Mouse (Mus musculus) colon, adult 2 months (tissue): ENCODE data around the gene Svs5. TPM values are rescaled to one million over a fixed set of nuclear protein-coding genes. Genes with fewer than 3 reads are reported as not detected.

Experiments used
- polyA plus RNA-seq: library from polyadenylated mRNA; depleted of rRNA; stranded (reverse); fragments of >200 nt; gene quantifications from 2 replicates; pipeline ENCODE4 v1.2.3, GENCODE M21; 2012; rRNA removed

Gene Svs5
- not detected in 2 replicates for polyA plus RNA-seq

GRCm38 (mm10) chr2:164332440-164332839 is at the start of gene Svs5:
Gene Svs5, plus strand, starts transcription at chr2:164332740.

DNA sequence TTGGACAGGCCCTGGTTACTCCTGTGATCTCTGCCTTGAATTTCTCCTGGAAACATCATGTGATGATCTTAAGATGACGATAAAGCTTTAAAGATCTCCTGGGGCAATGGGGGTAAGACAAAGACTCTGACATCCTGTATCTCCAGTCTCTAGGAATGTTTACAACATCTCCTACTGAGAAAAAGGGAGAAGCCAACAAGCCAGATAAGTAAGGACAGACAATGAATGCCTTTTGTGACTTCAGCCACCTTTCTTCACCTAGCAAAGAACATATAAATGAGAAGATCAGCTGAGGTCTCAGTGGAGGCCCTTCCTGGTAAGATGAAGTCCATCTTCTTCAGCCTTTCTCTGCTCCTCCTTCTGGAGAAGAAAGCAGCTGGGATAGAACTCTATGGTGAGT is 43.6 kb upstream of the Svs5 start, which contains the start of gene Svs3a:
Gene Svs3a (plus strand): TSS at position 301 of the 400 bp plus-strand sequence.

GRCm38 (mm10) chr2:164316451-164316850 is 16.1 kb upstream of the Svs5 start, which contains the start of gene Svs6:
Gene Svs6, plus strand, starts transcription at chr2:164316751.

Other genes starting within 250 kb of the Svs5 start
- 2.1 and 3.0 TPM in 2 replicates for gene Kcns1, start 161.6 kb upstream of the Svs5 start, polyA plus RNA-seq
- gene Wfdc5, start 150.0 kb upstream of the Svs5 start, polyA plus RNA-seq = not detected in 2 replicates
- gene Wfdc12, start 142.1 kb upstream of the Svs5 start, polyA plus RNA-seq = not detected in 2 replicates
- gene Wfdc15a, start 132.6 kb upstream of the Svs5 start, polyA plus RNA-seq = not detected in 2 replicates
- gene Wfdc15b, start 111.1 kb upstream of the Svs5 start, polyA plus RNA-seq = not detected in 2 replicates
- not detected in 2 replicates for gene Svs2, start 94.3 kb upstream of the Svs5 start, polyA plus RNA-seq
- gene Svs3b, start 76.1 kb upstream of the Svs5 start, polyA plus RNA-seq = not detected in 2 replicates
- gene Svs4, start 54.3 kb upstream of the Svs5 start, polyA plus RNA-seq = not detected in 2 replicates
- not detected in 2 replicates for gene Svs3a, start 43.5 kb upstream of the Svs5 start, polyA plus RNA-seq
- gene Svs6, start 16.0 kb upstream of the Svs5 start, polyA plus RNA-seq = not detected in 2 replicates
- 17.9 and 23.1 TPM in 2 replicates for gene Slpi, start 56.4 kb downstream of the Svs5 start, polyA plus RNA-seq
- 0.07 and 18.9 TPM in 2 replicates for gene Rbpjl, start 70.4 kb downstream of the Svs5 start, polyA plus RNA-seq
- gene Matn4, start 72.4 kb downstream of the Svs5 start, polyA plus RNA-seq = 6.8 and 7.4 TPM in 2 replicates
- 107 and 113 TPM in 2 replicates for gene Sdc4, start 111.1 kb downstream of the Svs5 start, polyA plus RNA-seq
- gene Sys1, start 124.2 kb downstream of the Svs5 start, polyA plus RNA-seq = 163 and 226 TPM in 2 replicates
- 59.6 and 66.8 TPM in 2 replicates for gene Gm20458, start 128.2 kb downstream of the Svs5 start, polyA plus RNA-seq
- gene Trp53tg5, start 141.0 kb downstream of the Svs5 start, polyA plus RNA-seq = not detected in 2 replicates
- 73.3 and 88.5 TPM in 2 replicates for gene Dbndd2, start 153.4 kb downstream of the Svs5 start, polyA plus RNA-seq
- gene Pigt, start 164.8 kb downstream of the Svs5 start, polyA plus RNA-seq = 181 and 196 TPM in 2 replicates
- 715 and 811 TPM in 2 replicates for gene Wfdc2, start 229.7 kb downstream of the Svs5 start, polyA plus RNA-seq
- gene Spint3, start 240.7 kb downstream of the Svs5 start, polyA plus RNA-seq = not detected in 2 replicates